Mouse (Mus musculus): Measurements from ENCODE around the gene Iqgap2.

Iqgap2 gene

DNA sequence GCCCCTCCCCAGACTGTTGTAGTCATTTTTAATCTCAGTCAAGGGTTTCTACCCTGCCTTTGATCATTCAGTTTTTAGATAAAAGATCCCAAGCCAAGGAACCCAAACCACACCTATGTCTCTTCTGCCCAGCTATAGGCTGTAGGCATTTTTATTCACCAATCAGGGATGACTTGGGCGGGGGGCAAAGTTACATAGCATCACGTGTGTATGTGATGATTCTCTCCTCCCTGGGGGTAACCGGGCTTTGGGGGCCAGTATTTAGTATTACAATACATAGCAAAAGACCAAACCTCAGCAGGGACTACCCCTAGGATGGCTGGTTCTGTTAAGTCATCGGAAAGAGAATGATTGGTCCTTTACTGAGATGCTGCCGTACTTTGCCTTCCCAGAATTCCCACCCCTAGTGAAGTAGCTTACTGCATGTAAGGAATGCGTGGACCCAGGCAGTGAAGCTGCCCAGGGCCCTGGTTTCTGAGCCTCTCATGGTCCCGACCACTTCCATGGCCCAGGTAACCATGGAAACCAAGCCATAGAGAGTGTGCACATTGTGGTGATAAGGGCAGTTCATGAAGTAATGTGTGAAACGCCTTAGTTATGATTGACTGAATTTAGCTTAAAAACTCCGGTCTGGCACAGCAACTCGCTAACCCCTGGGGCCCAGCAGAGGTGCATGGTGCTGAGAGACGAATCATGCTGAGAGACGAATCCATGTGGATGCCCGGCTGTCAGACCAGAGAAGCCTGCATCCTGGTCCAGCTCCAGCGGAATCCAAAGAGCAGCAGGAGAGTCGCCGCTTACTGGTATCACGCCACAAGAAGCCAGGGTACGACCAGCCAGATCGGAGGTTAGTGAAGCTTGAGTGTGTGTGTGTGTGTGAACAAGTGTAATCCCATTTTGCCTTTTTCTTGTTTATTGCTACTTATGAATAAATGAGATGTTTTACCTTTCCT lies 308.2 kb downstream of the Iqgap2 start:
- 66% methylated on average over 19 of the region's 19 CpGs for WGBS

DNA sequence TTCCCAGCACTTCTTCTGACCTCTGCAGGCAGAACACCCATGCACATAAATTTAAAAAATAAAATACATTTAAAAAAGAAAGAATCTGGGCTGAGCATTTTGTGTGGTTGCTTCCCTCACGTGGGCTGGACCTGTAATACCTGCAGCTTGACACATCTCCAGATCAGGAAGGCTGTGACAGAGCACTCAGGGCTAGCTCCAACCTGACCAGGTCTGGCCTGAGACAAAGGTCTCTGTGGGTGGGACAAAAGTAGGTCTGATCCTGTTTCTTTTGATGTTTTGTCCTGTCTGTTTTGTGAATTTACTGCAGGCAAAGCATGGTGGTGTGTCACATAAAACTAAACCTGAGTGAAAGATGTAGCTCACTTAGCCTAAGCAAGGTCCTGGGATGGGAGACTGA lies 309.9 kb downstream of the Iqgap2 start:
- WGBS = 74% methylated on average over 1 of the region's 1 CpGs

DNA sequence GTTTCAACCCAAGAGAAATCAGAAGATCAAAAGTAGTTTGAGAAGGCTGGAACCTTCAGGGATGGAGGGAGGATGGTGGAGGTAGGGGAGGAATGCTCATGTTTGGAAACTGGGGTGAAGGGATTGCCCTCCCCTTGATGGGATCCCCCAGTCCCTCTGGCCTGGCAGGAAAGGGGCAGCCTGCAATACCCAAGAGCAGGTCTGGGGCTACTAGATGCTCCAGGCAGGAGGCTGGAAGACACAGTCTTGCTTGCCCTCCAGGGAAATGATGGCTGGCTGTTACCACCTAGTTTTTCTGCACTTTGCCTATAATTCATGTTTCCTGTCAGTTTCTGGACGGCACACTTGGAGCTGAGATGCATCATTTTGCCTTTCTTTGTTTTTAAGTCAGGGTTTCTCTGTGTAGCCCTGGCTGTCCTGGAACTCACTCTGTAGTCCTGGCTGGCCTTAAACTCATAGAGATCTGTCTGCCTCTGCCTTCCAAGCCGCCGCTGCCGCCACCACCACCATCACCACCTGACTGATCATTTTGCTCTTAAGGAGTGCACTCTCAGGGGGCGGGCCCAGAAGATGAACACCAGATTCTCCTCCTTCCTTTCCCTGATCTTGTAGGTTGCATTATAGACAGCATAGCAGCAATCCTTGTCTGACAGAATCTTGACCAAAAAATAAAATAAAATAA lies 313.6 kb downstream of the Iqgap2 start:
- 91% methylated on average over 5 of the region's 5 CpGs for WGBS

All from cerebral cortex, adult 2 months (tissue).